Mouse (Mus musculus): Measurements from ENCODE around the gene Vmn1r197.
"Not testable (repeated sequence)": the region's sequence is repeated elsewhere in the genome, so short reads cannot be mapped to it uniquely, and the experiment has no call there.

The Vmn1r197 gene

GRCm38 (mm10) chr13:22324289-22324688 is at the start of gene Vmn1r197:
Gene Vmn1r197, plus strand, starts transcription at chr13:22324589.
- in situ Hi-C loops (cut with MboI; ENCODE audit: low sequenced_read_pairs) = no loop called here

- in situ Hi-C loops (cut with MboI; ENCODE audit: low sequenced_read_pairs) = no loop called here
Observed at GRCm38 (mm10) chr13:22284578-22284977, 39.8 kb upstream of the Vmn1r197 start.

- in situ Hi-C loops (cut with MboI; ENCODE audit: low sequenced_read_pairs) = no loop called here
Observed at GRCm38 (mm10) chr13:22289620-22290019, 34.8 kb upstream of the Vmn1r197 start, which contains the start of gene Vmn1r196. Gene Vmn1r196, plus strand, starts transcription at chr13:22289920.

- in situ Hi-C loops (cut with MboI; ENCODE audit: low sequenced_read_pairs) = not testable (repeated sequence)
Observed at GRCm38 (mm10) chr13:22308075-22308474, 16.3 kb upstream of the Vmn1r197 start.

GRCm38 (mm10) chr13:22315361-22315760 is 9.0 kb upstream of the Vmn1r197 start:
- in situ Hi-C loops (cut with MboI; ENCODE audit: low sequenced_read_pairs) = no loop called here

- in situ Hi-C loops (cut with MboI; ENCODE audit: low sequenced_read_pairs) = no loop called here
Observed at GRCm38 (mm10) chr13:22317366-22317765, 7.0 kb upstream of the Vmn1r197 start.

- in situ Hi-C loops (cut with MboI; ENCODE audit: low sequenced_read_pairs) = no loop called here
Observed at GRCm38 (mm10) chr13:22320091-22320490, 4.3 kb upstream of the Vmn1r197 start.

GRCm38 (mm10) chr13:22333269-22333668 is 8.9 kb downstream of the Vmn1r197 start:
- in situ Hi-C loops (cut with MboI; ENCODE audit: low sequenced_read_pairs) = no loop called here

GRCm38 (mm10) chr13:22335565-22335964 is 11.2 kb downstream of the Vmn1r197 start:
- in situ Hi-C loops (cut with MboI; ENCODE audit: low sequenced_read_pairs) = no loop called here

- in situ Hi-C loops (cut with MboI; ENCODE audit: low sequenced_read_pairs) = no loop called here
Observed at GRCm38 (mm10) chr13:22350064-22350463, 25.7 kb downstream of the Vmn1r197 start, which contains the start of gene Vmn1r198. Gene Vmn1r198, plus strand, starts transcription at chr13:22350364.

GRCm38 (mm10) chr13:22350813-22351212 is 26.4 kb downstream of the Vmn1r197 start:
- in situ Hi-C loops (cut with MboI; ENCODE audit: low sequenced_read_pairs) = no loop called here

GRCm38 (mm10) chr13:22379518-22379917 is 55.1 kb downstream of the Vmn1r197 start, which contains the start of gene Vmn1r199:
Gene Vmn1r199, plus strand, starts transcription at chr13:22379818.
- in situ Hi-C loops (cut with MboI; ENCODE audit: low sequenced_read_pairs) = no loop called here

GRCm38 (mm10) chr13:22381128-22381527 is 56.7 kb downstream of the Vmn1r197 start:
- in situ Hi-C loops (cut with MboI; ENCODE audit: low sequenced_read_pairs) = not testable (repeated sequence)
